Mouse (Mus musculus) kidney, adult 2 months (tissue): ENCODE measurements at regions not wholly inside any gene's neighbourhood (a gene's known extent, or its start where the extent isn't known, plus 50 kb on each side); places are given as distances from the start of the nearest gene placed in this dataset.

Experiments used
- DNase-seq: peaks from one replicate; pipeline ENCODE4 v3.0.0; 2021
- H3K27ac ChIP-seq: fragments of 200-500 bp; 2 replicates; pipeline ENCODE4 v1.5.1; 2012; ENCODE audit warnings: low read depth, low read length, control low read depth, inconsistent platforms; ENCODE audit not compliant: insufficient read depth
- H3K27me3 ChIP-seq: fragments of 200-500 bp; replicated peaks from 2 replicates; pipeline ENCODE4 v1.6.1; 2012; ENCODE audit warnings: mild to moderate bottlenecking, moderate library complexity, low read length, inconsistent platforms; ENCODE audit not compliant: control insufficient read depth, insufficient read depth
- H3K36me3 ChIP-seq: fragments of 200-500 bp; 2 replicates; pipeline ENCODE4 v1.6.1; 2012; ENCODE audit warnings: mild to moderate bottlenecking, moderate library complexity, low read length, inconsistent platforms; ENCODE audit not compliant: control insufficient read depth, insufficient read depth
- H3K4me1 ChIP-seq: fragments of 200-500 bp; 2 replicates; pipeline ENCODE4 v1.6.1; 2011; ENCODE audit warnings: low read length; ENCODE audit not compliant: control insufficient read depth, insufficient read depth
- H3K4me3 ChIP-seq: fragments of 200-500 bp; 2 replicates; pipeline ENCODE4 v1.5.1; 2011; ENCODE audit warnings: mild to moderate bottlenecking, low read depth, low read length, control low read depth; ENCODE audit not compliant: insufficient read depth
- CTCF ChIP-seq: fragments of 200-500 bp; conservative IDR thresholded peaks from 2 replicates; pipeline ENCODE4 v1.5.1; 2011; ENCODE audit warnings: low read depth, mild to moderate bottlenecking, control low read depth, low read length, moderate library complexity, mixed read lengths; ENCODE audit not compliant: insufficient read depth, insufficient read length
- POLR2A ChIP-seq: fragments of 200-500 bp; IDR thresholded peaks from one replicate; pipeline ENCODE4 v1.6.1; 2011; ENCODE audit warnings: low read depth, low read length, control low read depth
- WGBS: fragments of 180-500 bp; shearing (Covaris S2); methylation state at CpG from one replicate; pipeline ENCODE4 v1.1.7; 2018; 5-methylcytosine and 5-hydroxymethylcytosine counted together

GRCm38 (mm10) chr15:96813472-96813871, 113.9 kb upstream of the Slc38a2 start:
- Histone ChIP-seq H3K4me1 (no peaks in the 10 kb centered on the region), H3K27ac (peak overlapping the region; percentile 23), H3K36me3 (no peaks in the 10 kb centered on the region), H3K4me3 (no peak overlapping the region), H3K27me3 (no peaks in the 10 kb centered on the region)
- DNase-seq: peak; percentile 43
- TF ChIP-seq CTCF: no peak
- no peak for TF ChIP-seq POLR2A
- 44% methylated on average over 2 of the region's 2 CpGs for WGBS

GRCm38 (mm10) chr15:96802729-96803053, 103.2 kb upstream of the Slc38a2 start:
- Histone ChIP-seq H3K36me3 (no peaks in the 10 kb centered on the region), H3K4me3 (no peak overlapping the region), H3K27me3 (no peaks in the 10 kb centered on the region), H3K27ac (no peak overlapping the region), H3K4me1 (no peaks in the 10 kb centered on the region)
- no peak for DNase-seq
- TF ChIP-seq CTCF: no peak
- no peak for TF ChIP-seq POLR2A
- 61% methylated on average over 1 of the region's 1 CpGs for WGBS

GRCm38 (mm10) chr15:96802034-96802728, 102.7 kb upstream of the Slc38a2 start:
- Histone ChIP-seq H3K27me3 (no peaks in the 10 kb centered on the region), H3K4me3 (no peak overlapping the region), H3K4me1 (no peaks in the 10 kb centered on the region), H3K27ac (no peak overlapping the region), H3K36me3 (no peaks in the 10 kb centered on the region)
- DNase-seq: no peak
- 83% methylated on average over 9 of the region's 9 CpGs for WGBS
- TF ChIP-seq CTCF (no peak), POLR2A (no peak)

GRCm38 (mm10) chr15:96799228-96799627, 99.7 kb upstream of the Slc38a2 start:
- 67% methylated on average over 12 of the region's 12 CpGs for WGBS
- DNase-seq: no peak
- no peaks in the 10 kb centered on the region for H3K4me1 ChIP-seq
- no peak overlapping the region for H3K27ac ChIP-seq
- H3K4me3 ChIP-seq: no peak overlapping the region
- H3K36me3 ChIP-seq: no peaks in the 10 kb centered on the region
- no peaks in the 10 kb centered on the region for H3K27me3 ChIP-seq
- TF ChIP-seq POLR2A: no peak
- no peak for TF ChIP-seq CTCF

- DNase-seq: peak; percentile 59
- 46% methylated on average over 4 of the region's 4 CpGs for WGBS
- H3K27me3 ChIP-seq: no peaks in the 10 kb centered on the region
- no peak overlapping the region for H3K4me3 ChIP-seq
- no peaks in the 10 kb centered on the region for H3K4me1 ChIP-seq
- no peaks in the 10 kb centered on the region for H3K36me3 ChIP-seq
- 0 out of 2 replicates have a peak overlapping the region, but pooled peaks have one; percentile 9 for H3K27ac ChIP-seq
- no peak for TF ChIP-seq CTCF
These were observed 98.2 kb upstream of the Slc38a2 start for GRCm38 (mm10) chr15:96797615-96798270.

GRCm38 (mm10) chr15:96794177-96794719, 94.7 kb upstream of the Slc38a2 start:
- 89% methylated on average over 6 of the region's 6 CpGs for WGBS
- DNase-seq: no peak

GRCm38 (mm10) chr15:96793251-96793650, 93.7 kb upstream of the Slc38a2 start:
- no peak for DNase-seq
- H3K4me3 ChIP-seq: no peak overlapping the region

More at GRCm38 (mm10) chr15:96794177-96794719, 94.7 kb upstream of the Slc38a2 start:
- H3K27ac ChIP-seq: no peak overlapping the region
- H3K4me1 ChIP-seq: no peaks in the 10 kb centered on the region
- no peak overlapping the region for H3K4me3 ChIP-seq
- no peaks in the 10 kb centered on the region for H3K27me3 ChIP-seq
- H3K36me3 ChIP-seq: no peaks in the 10 kb centered on the region
- TF ChIP-seq POLR2A: no peak
- TF ChIP-seq CTCF: no peak

More at GRCm38 (mm10) chr15:96793251-96793650, 93.7 kb upstream of the Slc38a2 start:
- H3K4me1 ChIP-seq: no peaks in the 10 kb centered on the region
- no peak for TF ChIP-seq POLR2A
- no peak for TF ChIP-seq CTCF
- H3K36me3 ChIP-seq: no peaks in the 10 kb centered on the region
- WGBS: 96% methylated on average over 15 of the region's 15 CpGs
- H3K27me3 ChIP-seq: no peaks in the 10 kb centered on the region
- no peak overlapping the region for H3K27ac ChIP-seq
